Mouse (Mus musculus) megakaryocyte-erythroid progenitor cell, adult 5-6 weeks (primary cell): ENCODE data around the gene Pcare. TPM values are rescaled to one million over a fixed set of nuclear protein-coding genes. Genes with fewer than 3 reads are reported as not detected.
"Not testable (repeated sequence)": the region's sequence is repeated elsewhere in the genome, so short reads cannot be mapped to it uniquely, and the experiment has no call there.

ENCODE experiments used
- ATAC-seq: replicated peaks from 2 replicates; pipeline ENCODE4 v1.8.0; 2016; ENCODE audit warnings: mild to moderate bottlenecking, inconsistent platforms; ENCODE audit not compliant: severe bottlenecking, poor library complexity, low FRiP score, low TSS enrichment
- total RNA-seq, 2 experiments: library from RNA; stranded (forward) in 1 of 2; stranded (reverse) in 1 of 2; fragments of 200-1000, 215-1000 nt in 1 of 2; fragments of >200 nt in 1 of 2; fragmentation: Nextera tagmentation in 1 of 2; gene quantifications; 2 replicates each; pipeline ENCODE4 v1.2.3; 2014 to 2017

The Pcare gene
- total RNA-seq (2014; fragmentation: Nextera tagmentation), result not detected in 2 replicates
- not detected in 2 replicates for total RNA-seq (2017)

- ATAC-seq, result no peak
Observed at GRCm38 (mm10) chr17:71752831-71753230, at the start of gene Pcare. Gene Pcare, minus strand, starts transcription at chr17:71752894.

DNA sequence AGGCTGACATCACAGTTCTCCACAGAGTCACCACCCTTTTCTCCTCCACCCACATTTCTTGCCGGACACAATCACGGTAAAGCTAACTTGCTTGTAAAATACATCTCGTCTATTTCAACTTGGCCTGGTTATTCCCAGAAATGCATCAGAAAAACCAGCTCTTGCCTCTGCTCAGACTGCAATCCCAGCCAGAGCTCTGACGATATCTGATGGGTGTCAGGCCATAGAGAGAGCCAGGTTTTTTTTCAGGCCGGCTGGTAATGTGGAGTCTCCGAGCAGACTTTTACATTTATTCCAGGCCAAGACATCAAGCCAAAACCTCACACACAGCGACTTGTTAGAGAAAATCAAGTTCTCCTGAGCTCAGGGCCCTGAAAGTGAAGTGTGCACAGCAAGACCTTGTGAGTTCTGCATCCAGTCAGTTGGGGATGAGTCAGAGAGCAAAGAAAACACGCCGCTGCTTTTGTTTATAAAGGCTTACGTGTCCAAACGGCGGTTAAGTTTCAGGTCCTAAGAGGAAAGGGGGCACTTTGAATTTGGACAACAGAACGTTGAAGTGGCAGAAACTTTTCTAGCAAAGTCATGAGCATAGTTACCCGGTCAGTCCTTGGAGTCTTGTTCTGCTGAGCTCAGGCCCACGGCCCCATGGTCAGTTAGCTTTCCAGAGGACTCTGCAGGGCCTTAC is 43.0 kb upstream of the Pcare start:
- no peak for ATAC-seq

DNA sequence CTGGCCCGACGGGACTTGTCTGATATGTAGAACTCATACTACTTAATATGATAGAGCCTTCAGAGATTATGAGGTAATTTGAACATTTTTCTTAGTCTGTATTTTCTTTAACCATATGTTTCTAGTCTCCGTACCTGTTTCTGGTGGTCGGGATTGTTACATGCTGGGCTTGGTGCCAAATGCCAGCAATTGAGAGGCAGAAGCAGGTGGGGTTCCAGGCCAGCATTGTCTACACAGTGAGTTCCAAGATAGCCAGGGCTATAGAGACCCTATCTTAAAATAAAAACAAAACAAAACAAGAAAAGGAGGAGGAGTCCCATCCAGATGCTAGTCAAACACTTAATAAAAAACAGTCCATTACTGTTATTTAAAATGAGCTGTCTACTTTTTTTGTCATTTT is 38.9 kb upstream of the Pcare start:
- ATAC-seq, result no peak

DNA sequence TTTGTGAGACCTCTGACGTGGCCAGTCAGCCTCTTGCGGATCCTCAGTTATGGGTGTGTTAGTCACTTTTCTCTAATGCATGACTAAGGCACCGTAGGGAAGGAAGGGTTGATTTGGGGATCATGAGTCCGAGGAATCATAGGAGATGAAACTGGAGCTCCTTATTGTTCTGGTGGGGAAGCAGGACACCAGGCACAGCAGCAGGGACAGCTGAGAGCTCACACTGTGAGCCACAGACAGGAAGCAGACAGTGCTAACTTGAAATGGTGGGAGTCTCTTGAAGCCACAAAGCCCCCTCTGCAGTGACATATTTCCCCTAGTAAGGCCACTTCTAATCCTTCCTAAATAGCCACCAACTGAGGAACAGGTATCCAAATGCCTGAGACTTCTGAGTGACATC is 38.4 kb upstream of the Pcare start:
- ATAC-seq, result no peak

- ATAC-seq, result no peak
Observed at GRCm38 (mm10) chr17:71786456-71786855, 33.8 kb upstream of the Pcare start.

GRCm38 (mm10) chr17:71783366-71783735 is 30.7 kb upstream of the Pcare start:
- no peak for ATAC-seq

DNA sequence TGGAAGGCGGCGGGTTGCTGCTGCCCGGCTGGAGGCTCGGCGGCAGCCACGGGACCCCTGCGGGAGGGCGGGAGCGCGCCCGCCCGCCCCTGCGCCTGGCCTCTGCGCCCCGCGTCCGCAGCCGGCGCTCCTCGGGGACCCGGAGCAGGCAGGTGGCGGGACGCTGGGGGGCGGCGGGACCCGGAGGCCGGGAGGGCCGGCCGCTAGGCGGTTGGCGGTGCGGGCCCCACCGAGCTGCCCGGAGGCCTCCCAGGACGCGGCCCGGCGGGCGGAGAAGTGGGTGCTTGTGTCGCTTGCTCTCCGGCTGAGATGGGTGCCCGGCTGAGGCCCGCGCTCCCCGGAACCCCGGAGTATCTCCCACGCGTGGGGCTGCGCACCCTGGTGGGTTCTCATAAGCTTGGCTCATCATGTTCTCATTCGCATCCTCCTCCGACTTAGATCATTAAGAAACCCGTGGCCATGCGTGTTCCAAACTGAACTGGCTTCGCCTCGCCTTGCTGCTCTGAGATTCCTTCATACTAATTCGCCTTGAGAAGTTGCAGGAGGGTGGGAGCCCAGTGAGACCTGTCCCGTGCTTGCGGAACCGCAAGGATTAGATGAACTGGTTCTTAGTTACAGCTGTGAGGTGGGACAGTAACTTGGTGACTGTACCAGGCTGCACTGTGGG is 30.1 kb upstream of the Pcare start:
- no peak for ATAC-seq

DNA sequence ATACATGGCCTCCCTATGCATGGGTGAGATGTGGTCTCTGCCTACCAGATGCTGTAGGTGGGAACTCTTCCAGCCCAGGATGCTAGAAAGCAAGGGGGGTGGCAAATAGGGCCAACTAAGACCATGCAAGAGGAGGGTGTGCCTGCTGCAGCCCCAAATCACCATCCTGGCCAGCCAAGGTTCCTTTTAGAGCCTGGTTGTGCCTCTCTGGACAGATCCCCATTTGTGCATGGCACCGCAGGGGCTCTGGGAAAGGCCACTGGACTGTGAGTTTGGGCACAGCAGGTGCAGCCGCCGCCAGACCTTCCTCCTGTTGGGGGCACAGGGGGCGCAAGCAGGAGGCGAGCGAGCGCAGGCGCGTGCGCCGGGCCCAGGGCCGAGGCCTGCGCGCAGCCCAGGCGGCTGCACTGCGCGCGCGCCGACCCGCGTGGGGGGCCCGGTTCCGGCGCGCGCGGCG is 29.6 kb upstream of the Pcare start:
- no peak for ATAC-seq

GRCm38 (mm10) chr17:71780945-71781344 is 28.3 kb upstream of the Pcare start:
- ATAC-seq, result no peak

DNA sequence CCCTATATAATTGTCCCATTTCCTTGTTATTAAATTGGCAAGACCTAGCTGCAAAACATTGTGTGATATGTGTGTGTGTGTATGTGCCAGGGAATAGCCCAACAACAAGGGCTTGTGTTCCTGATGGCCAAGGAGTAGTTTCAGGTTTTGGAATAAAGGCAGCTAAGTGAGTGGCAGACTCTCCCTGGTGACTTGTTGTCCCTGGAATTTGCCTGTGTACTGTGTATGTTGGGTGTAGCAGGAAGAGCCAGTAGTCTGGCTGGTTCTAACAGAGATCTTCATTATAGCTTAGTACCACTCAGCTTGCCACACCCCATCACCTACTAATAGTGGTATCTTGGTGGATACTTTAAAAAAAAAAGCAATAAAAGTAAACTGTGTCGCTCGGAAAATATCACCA is 27.8 kb upstream of the Pcare start:
- ATAC-seq, result no peak

- no peak for ATAC-seq
Observed at GRCm38 (mm10) chr17:71778696-71779095, 26.0 kb upstream of the Pcare start.

- no peak for ATAC-seq
Observed at GRCm38 (mm10) chr17:71775279-71775678, 22.6 kb upstream of the Pcare start.

GRCm38 (mm10) chr17:71774173-71774572 is 21.5 kb upstream of the Pcare start:
- no peak for ATAC-seq

DNA sequence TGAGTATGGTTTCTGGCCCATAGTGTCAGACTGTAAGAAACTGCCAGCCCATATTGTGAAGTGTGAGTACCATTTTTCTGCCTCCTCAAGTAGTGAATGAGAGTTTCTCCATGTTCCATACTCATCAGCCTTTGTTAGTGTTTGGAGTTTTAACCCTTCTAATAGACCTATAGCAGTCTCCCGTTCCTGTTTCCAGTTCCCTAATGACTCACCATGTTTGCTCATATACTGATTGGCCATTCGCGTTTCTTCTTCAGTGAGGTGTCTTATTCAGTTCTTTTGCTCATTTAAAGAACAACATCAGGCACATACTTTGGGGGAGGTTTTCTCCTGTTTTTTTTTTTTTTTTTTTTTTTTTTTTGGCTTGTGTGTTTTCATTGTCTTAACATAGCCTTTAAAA is 18.0 kb upstream of the Pcare start:
- no peak for ATAC-seq

GRCm38 (mm10) chr17:71769564-71769963 is 16.9 kb upstream of the Pcare start:
- ATAC-seq, result no peak

DNA sequence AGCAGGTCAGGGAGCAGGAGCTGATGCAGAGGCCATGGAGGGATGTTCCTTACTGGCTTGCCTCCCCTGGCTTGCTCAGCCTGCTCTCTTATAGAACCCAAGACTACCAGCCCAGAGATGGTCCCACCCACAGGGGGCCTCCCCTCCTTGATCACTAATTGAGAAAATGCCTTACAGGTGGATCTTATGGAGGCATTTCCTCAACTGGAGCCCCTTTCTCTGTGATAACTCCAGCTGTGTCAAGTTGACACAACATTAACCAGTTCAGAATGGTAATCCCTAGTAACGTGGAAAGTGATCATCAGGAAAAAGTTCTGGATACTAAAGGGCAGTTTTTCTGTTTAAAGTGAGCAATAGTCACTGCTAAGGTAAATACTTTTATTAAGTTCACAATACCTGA is 15.5 kb upstream of the Pcare start, which contains the start of gene Clip4:
TSS of gene Clip4 (plus strand) at position 301 of the 400 bp plus-strand sequence.
- not testable (repeated sequence) for ATAC-seq

GRCm38 (mm10) chr17:71760536-71760935 is 7.8 kb upstream of the Pcare start:
- ATAC-seq, result no peak

- ATAC-seq, result no peak
Observed at GRCm38 (mm10) chr17:71749616-71750168, 3.0 kb downstream of the Pcare start.

GRCm38 (mm10) chr17:71747561-71747960 is 5.1 kb downstream of the Pcare start:
- ATAC-seq, result no peak

- ATAC-seq, result no peak
Observed at GRCm38 (mm10) chr17:71746114-71746513, 6.6 kb downstream of the Pcare start.

GRCm38 (mm10) chr17:71742935-71743334 is 9.8 kb downstream of the Pcare start:
- ATAC-seq, result no peak
